Mouse (Mus musculus): ENCODE data around the gene Boc.

- TF ChIP-seq GATA1 (IDR thresholded peaks at IDR 0.05; ENCODE audit: borderline replicate concordance, low read length): no peak
- TF ChIP-seq FLI1 (IDR thresholded peaks at IDR 0.05; ENCODE audit: low read length): no peak
Observed at GRCm38 (mm10) chr16:44508772-44509171, 49.9 kb downstream of the Boc start.
